Mouse (Mus musculus) C2C12 (cell line): ENCODE measurements at regions not wholly inside any gene's neighbourhood (a gene's known extent, or its start where the extent isn't known, plus 50 kb on each side); places are given as distances from the start of the nearest gene placed in this dataset.

ENCODE experiments used
- CEBPB ChIP-seq: IDR thresholded peaks from one replicate; pipeline ENCODE4 v1.6.1; 2011; ENCODE audit warnings: low read depth, mild to moderate bottlenecking, control low read depth, moderate library complexity
- CTCF ChIP-seq: IDR thresholded peaks from one replicate; pipeline ENCODE4 v1.5.1; 2011; ENCODE audit not compliant: control insufficient read depth, insufficient read depth, insufficient read length
- MYOD1 ChIP-seq: IDR thresholded peaks from one replicate; pipeline ENCODE4 v1.6.1; 2011; ENCODE audit warnings: low read depth; ENCODE audit not compliant: control insufficient read depth, insufficient read length
- MYOG ChIP-seq: IDR thresholded peaks from one replicate; pipeline ENCODE4 v1.6.1; 2011; ENCODE audit not compliant: control insufficient read depth, insufficient read length; ENCODE audit errors: extremely low read depth
- USF1 ChIP-seq: IDR thresholded peaks from one replicate; pipeline ENCODE4 v1.6.1; 2011; ENCODE audit warnings: low read depth, mild to moderate bottlenecking, control low read depth, moderate library complexity

DNA sequence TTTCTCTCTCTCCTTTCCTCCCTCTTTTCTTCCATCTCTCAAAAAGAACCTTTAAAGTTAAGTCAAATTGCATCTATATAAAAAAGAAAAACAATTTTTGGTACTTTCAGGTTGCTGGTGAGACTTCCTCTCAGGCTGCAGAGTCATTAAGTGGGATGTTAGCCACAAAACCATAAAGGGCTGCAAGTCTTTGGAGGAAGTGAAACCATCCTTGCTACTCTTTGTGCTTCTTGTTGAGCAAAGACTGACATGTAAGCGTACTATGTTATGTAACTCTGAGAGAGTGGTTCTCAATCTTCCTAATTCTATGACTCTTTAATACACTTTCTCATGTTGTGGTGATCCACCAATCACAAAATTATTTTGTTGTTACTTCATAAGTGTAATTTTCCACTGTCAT is 267.5 kb downstream of the Nr2f2 start:
- TF ChIP-seq CTCF (no peak), MYOD1 (no peak), CEBPB (no peak), USF1 (no peak), MYOG (no peak)
